Comparison of ENCODE assay signal across 12 mouse cellular contexts in genomic region chr6:28931234-28931633, GRCm38 (mm10).
DNase-seq lines count a peak whose midpoint lies in the region; ATAC-seq and TF ChIP-seq lines count a peak whose summit lies in the region.
"Had no signal": no experiment of that assay in that cellular context is flagged by ENCODE, and none has a peak within 500 bp of the region (broad histone marks: within the 10 kb centered on the region; RNA-seq: fewer than 3 reads in every experiment).

No protein-coding gene starts in this region.

- intact Hi-C loops in heart, postnatal 14 days (cut with DNase I) = no loop called here

- no peak overlapping the region; the same call in 1 of the 2 replicates for H3K9ac ChIP-seq in heart, embryonic 16.5 days (ENCODE audit: low read length)
- peak overlapping the region; percentile 45 for H3K9ac ChIP-seq in ES-Bruce4 (ENCODE audit: low read depth, poor library complexity, severe bottlenecking)
- H3K9ac ChIP-seq in embryonic facial prominence, embryonic 15.5 days = no peak overlapping the region
- H3K9ac ChIP-seq in limb, embryonic 12.5 days (replicated peaks) = no peak overlapping the region

- no peak for DNase-seq in heart, postnatal 14 days
- no peak for DNase-seq in layer of hippocampus, adult 11-12 months (ENCODE audit: low spot score)
- DNase-seq in urinary bladder, adult 18-20 months (ENCODE audit: low spot score in 2 of 2) = no peak
- no peak for DNase-seq in layer of hippocampus, postnatal 10 days (ENCODE audit: low spot score in 2 of 2)
- DNase-seq: cerebellum, adult 11-12 months; right cerebral cortex, postnatal 25 days had no signal

- no peak for TF ChIP-seq CTCF in ES-Bruce4 (IDR thresholded peaks at IDR 0.05; ENCODE audit: low read depth, low read length)

- H3K36me3 ChIP-seq in heart, embryonic 16.5 days (ENCODE audit: control insufficient read depth, insufficient read depth) = no peaks in the 10 kb centered on the region
- H3K36me3 ChIP-seq in ES-Bruce4 (ENCODE audit: control insufficient read depth, insufficient read depth, low read length, poor library complexity, severe bottlenecking) = no peaks in the 10 kb centered on the region
- H3K36me3 ChIP-seq in embryonic facial prominence, embryonic 15.5 days = no peaks in the 10 kb centered on the region
- H3K36me3 ChIP-seq in limb, embryonic 12.5 days = no peaks in the 10 kb centered on the region

- no peak overlapping the region for H3K27ac ChIP-seq in heart, embryonic 16.5 days (ENCODE audit: low read length)
- H3K27ac ChIP-seq in ES-Bruce4 (ENCODE audit: insufficient read depth, low read length) = peak overlapping the region; percentile 57
- H3K27ac ChIP-seq in embryonic facial prominence, embryonic 15.5 days (replicated peaks) = no peak overlapping the region
- 0 out of 2 replicates have a peak overlapping the region, but pooled peaks have one; percentile 59 for H3K27ac ChIP-seq in limb, embryonic 12.5 days

- no peak for TF ChIP-seq EP300 in ES-Bruce4 (IDR thresholded peaks at IDR 0.05; ENCODE audit: insufficient read depth, low read depth, low read length)

- no peak overlapping the region for H3K4me3 ChIP-seq in heart, embryonic 16.5 days (ENCODE audit: low read length)
- H3K4me3 ChIP-seq in ES-Bruce4 (ENCODE audit: low read depth, low read length) = no peak overlapping the region
- no peak overlapping the region for H3K4me3 ChIP-seq in embryonic facial prominence, embryonic 15.5 days (replicated peaks)
- H3K4me3 ChIP-seq in limb, embryonic 12.5 days (replicated peaks) = peak overlapping the region; percentile 26; the same call in 1 of the 2 replicates

- no peaks in the 10 kb centered on the region for H3K9me3 ChIP-seq in heart, embryonic 16.5 days (replicated peaks; ENCODE audit: control insufficient read depth, low read length)
- H3K9me3 ChIP-seq in ES-Bruce4 (replicated peaks; ENCODE audit: control insufficient read depth, insufficient read depth, low read length, poor library complexity, severe bottlenecking) = no peaks in the 10 kb centered on the region
- no peaks in the 10 kb centered on the region for H3K9me3 ChIP-seq in embryonic facial prominence, embryonic 15.5 days (replicated peaks)
- no peaks in the 10 kb centered on the region for H3K9me3 ChIP-seq in limb, embryonic 12.5 days

- peak overlapping the region; percentile 65 for H3K4me2 ChIP-seq in heart, embryonic 16.5 days (ENCODE audit: low read depth, low read length)
- peak overlapping the region; percentile 59 for H3K4me2 ChIP-seq in embryonic facial prominence, embryonic 15.5 days (replicated peaks)
- peak overlapping the region; percentile 61 for H3K4me2 ChIP-seq in limb, embryonic 12.5 days

- WGBS in heart, embryonic 16.5 days = 38% methylated on average over 9 of the region's 9 CpGs
- 23% methylated on average over 9 of the region's 9 CpGs for WGBS in embryonic facial prominence, embryonic 15.5 days
- WGBS in limb, embryonic 12.5 days = 14% methylated on average over 9 of the region's 9 CpGs

- no peaks in the 10 kb centered on the region for H3K27me3 ChIP-seq in heart, embryonic 16.5 days (ENCODE audit: control insufficient read depth, insufficient read depth, low read length)
- no peaks in the 10 kb centered on the region for H3K27me3 ChIP-seq in ES-Bruce4 (ENCODE audit: control insufficient read depth, insufficient read depth, low read length, poor library complexity, severe bottlenecking)
- H3K27me3 ChIP-seq in embryonic facial prominence, embryonic 15.5 days = no peaks in the 10 kb centered on the region
- H3K27me3 ChIP-seq in limb, embryonic 12.5 days = no peaks in the 10 kb centered on the region
- H3K27me3 ChIP-seq: CH12.LX had no signal

- no peak for TF ChIP-seq POLR2A in ES-Bruce4 (IDR thresholded peaks at IDR 0.05; ENCODE audit: insufficient read depth, low read length)

- H3K4me1 ChIP-seq in heart, embryonic 16.5 days (ENCODE audit: control insufficient read depth, insufficient read depth, low read length) = peaks cover 9% of the 10 kb centered on the region
- H3K4me1 ChIP-seq in ES-Bruce4 (ENCODE audit: control insufficient read depth, insufficient read depth, low read length) = no peaks in the 10 kb centered on the region
- H3K4me1 ChIP-seq in embryonic facial prominence, embryonic 15.5 days = peaks cover 13% of the 10 kb centered on the region
- peaks cover 19% of the 10 kb centered on the region for H3K4me1 ChIP-seq in limb, embryonic 12.5 days (replicated peaks)

- 0 out of 2 replicates have a peak, but pooled peaks have one; percentile 28 for ATAC-seq in heart, embryonic 16.5 days (replicated peaks; ENCODE audit: extremely low read depth, insufficient read depth, low FRiP score)
- no peak for ATAC-seq in embryonic facial prominence, embryonic 15.5 days (ENCODE audit: insufficient number of reproducible peaks, low FRiP score, low TSS enrichment, low read depth)
- peak; percentile 43; the same call in 1 of the 2 replicates for ATAC-seq in limb, embryonic 12.5 days (ENCODE audit: insufficient number of reproducible peaks, insufficient read depth, low FRiP score, low TSS enrichment, low read depth)
- ATAC-seq: inflammation-experienced regulatory T-cells, adult 6 months had no signal

Comparison
In these comparisons a context has a peak if more than half of its experiments do, and no peak if none do; other contexts are left out.
1. H3K27ac ChIP-seq: peak in ES-Bruce4 (single experiment) and limb, embryonic 12.5 days (single experiment); none in heart, embryonic 16.5 days (single experiment) and embryonic facial prominence, embryonic 15.5 days (single experiment).
2. Peak in every context shown above with its lines, with median percentiles within 50 percentile points of each other: H3K4me2 ChIP-seq.